ENCODE assay signal across 24 mouse cellular contexts in genomic region chr9:96914005-96914404, GRCm38 (mm10). TPM values are rescaled to one million over a fixed set of nuclear protein-coding genes. Genes with fewer than 3 reads are reported as not detected.
DNase-seq lines count a peak whose midpoint lies in the region; ATAC-seq and TF ChIP-seq lines count a peak whose summit lies in the region.
"Had no signal": no experiment of that assay in that cellular context is flagged by ENCODE, and none has a peak within 500 bp of the region (broad histone marks: within the 10 kb centered on the region; RNA-seq: fewer than 3 reads in every experiment).

No protein-coding gene starts in this region.

- WGBS in kidney, postnatal 0 days, result 93% methylated on average over 3 of the region's 3 CpGs
- 87% methylated on average over 3 of the region's 3 CpGs for WGBS in limb, embryonic 10.5 days

- ATAC-seq in kidney, postnatal 0 days (replicated peaks; ENCODE audit: low FRiP score, low read depth), result no peak
- ATAC-seq: forebrain, embryonic 15.5 days; hindbrain, embryonic 16.5 days; lung, postnatal 0 days; midbrain, embryonic 15.5 days had no signal

- no peaks in the 10 kb centered on the region for H3K36me3 ChIP-seq in kidney, postnatal 0 days (ENCODE audit: insufficient read depth, low read length)
- no peaks in the 10 kb centered on the region for H3K36me3 ChIP-seq in E14TG2a.4 (ENCODE audit: insufficient read depth, low read length)
- H3K36me3 ChIP-seq in limb, embryonic 10.5 days, result no peaks in the 10 kb centered on the region
- H3K36me3 ChIP-seq: forebrain, embryonic 15.5 days; heart, embryonic 15.5 days; limb, embryonic 13.5 days; liver, embryonic 15.5 days; midbrain, embryonic 15.5 days; neural tube, embryonic 13.5 days; stomach, embryonic 15.5 days had no signal

- H3K27ac ChIP-seq in kidney, postnatal 0 days, result no peak overlapping the region
- no peak overlapping the region for H3K27ac ChIP-seq in limb, embryonic 10.5 days
- H3K27ac ChIP-seq: forebrain, embryonic 15.5 days; heart, embryonic 15.5 days; limb, embryonic 13.5 days; liver, embryonic 15.5 days; macrophage; midbrain, embryonic 15.5 days; neural tube, embryonic 13.5 days; stomach, embryonic 15.5 days had no signal

- no peak for DNase-seq in kidney, postnatal 0 days (ENCODE audit: low spot score)
- DNase-seq in kidney, postnatal 10 days, result no peak
- DNase-seq in A20 (ENCODE audit: low read depth, low spot score) (peak; percentile 23), R1 (ENCODE audit: low read depth, low spot score) (peak; percentile 57)
- no peak for DNase-seq in frontal cortex, postnatal 10 days (ENCODE audit: low spot score in 2 of 2)
- no peak for DNase-seq in limb, embryonic 10.5 days (ENCODE audit: low spot score)
- no peak for DNase-seq in right cerebral cortex, adult 18-20 months
- DNase-seq: adrenal gland, postnatal 25 days; cerebellum, adult 9-10 months; gastrocnemius, postnatal 14 days; heart, postnatal 4 days; kidney, adult 18-20 months; thymus, adult 2 months had no signal

- no peak overlapping the region for H3K4me3 ChIP-seq in kidney, postnatal 0 days (replicated peaks; ENCODE audit: low read depth, low read length)
- no peak overlapping the region for H3K4me3 ChIP-seq in E14TG2a.4 (replicated peaks; ENCODE audit: low read length)
- H3K4me3 ChIP-seq in limb, embryonic 10.5 days, result no peak overlapping the region
- H3K4me3 ChIP-seq: forebrain, embryonic 15.5 days; heart, embryonic 15.5 days; limb, embryonic 13.5 days; liver, embryonic 15.5 days; midbrain, embryonic 15.5 days; neural tube, embryonic 13.5 days; stomach, embryonic 15.5 days had no signal

- no peaks in the 10 kb centered on the region for H3K27me3 ChIP-seq in kidney, postnatal 0 days (ENCODE audit: insufficient read depth, low read length)
- H3K27me3 ChIP-seq in E14TG2a.4 (ENCODE audit: insufficient read depth, low read length), result no peaks in the 10 kb centered on the region
- no peaks in the 10 kb centered on the region for H3K27me3 ChIP-seq in limb, embryonic 10.5 days (ENCODE audit: low read depth, poor library complexity, severe bottlenecking)
- H3K27me3 ChIP-seq: forebrain, embryonic 15.5 days; heart, embryonic 15.5 days; limb, embryonic 13.5 days; liver, embryonic 15.5 days; midbrain, embryonic 15.5 days; neural tube, embryonic 13.5 days; stomach, embryonic 15.5 days had no signal

- H3K4me1 ChIP-seq in kidney, postnatal 0 days (replicated peaks; ENCODE audit: insufficient read depth, low read length), result no peaks in the 10 kb centered on the region
- H3K4me1 ChIP-seq in E14TG2a.4 (replicated peaks; ENCODE audit: low read depth, low read length), result peaks cover 5% of the 10 kb centered on the region
- 0 out of 2 replicates have a peak, but pooled peaks cover 3% of the 10 kb centered on the region for H3K4me1 ChIP-seq in limb, embryonic 10.5 days
- H3K4me1 ChIP-seq: limb, embryonic 13.5 days; liver, embryonic 15.5 days; stomach, embryonic 15.5 days had no signal

- no peaks in the 10 kb centered on the region for H3K9me3 ChIP-seq in kidney, postnatal 0 days (replicated peaks; ENCODE audit: low read length)
- no peaks in the 10 kb centered on the region for H3K9me3 ChIP-seq in E14TG2a.4 (ENCODE audit: low read length)
- H3K9me3 ChIP-seq in limb, embryonic 10.5 days (replicated peaks), result no peaks in the 10 kb centered on the region
- H3K9me3 ChIP-seq: forebrain, embryonic 15.5 days; heart, embryonic 15.5 days; limb, embryonic 13.5 days; liver, embryonic 15.5 days; midbrain, embryonic 15.5 days; neural tube, embryonic 13.5 days; stomach, embryonic 15.5 days had no signal

- TF ChIP-seq CTCF in kidney, postnatal 0 days (IDR thresholded peaks at IDR 0.05; ENCODE audit: low read depth), result 0 out of 2 replicates have a peak, but pooled peaks have one; percentile 23
- peak; percentile 59 for TF ChIP-seq CTCF in E14TG2a.4 (conservative IDR thresholded peaks at IDR 0.05; ENCODE audit: low read length)

- H3K4me2 ChIP-seq in kidney, postnatal 0 days (ENCODE audit: low read length), result no peak overlapping the region
- H3K4me2 ChIP-seq: forebrain, embryonic 15.5 days; heart, embryonic 15.5 days; limb, embryonic 13.5 days; liver, embryonic 15.5 days; midbrain, embryonic 15.5 days; neural tube, embryonic 13.5 days; stomach, embryonic 15.5 days had no signal

- no peak overlapping the region for H3K9ac ChIP-seq in kidney, postnatal 0 days (ENCODE audit: low read depth, low read length)
- H3K9ac ChIP-seq: forebrain, embryonic 15.5 days; heart, embryonic 15.5 days; limb, embryonic 13.5 days; liver, embryonic 15.5 days; midbrain, embryonic 15.5 days; neural tube, embryonic 13.5 days; stomach, embryonic 15.5 days had no signal

RNA-seq across cellular contexts. Expression of gene Pxylp1, which starts 21.5 kb away (rescaled TPM):
- 13.8 and 15.7 TPM in 2 replicates for polyA plus RNA-seq in kidney, postnatal 0 days (2015; fragmentation: Nextera tagmentation; extraction: Ambion mirVana)
- polyA plus RNA-seq in limb, embryonic 10.5 days (2016; fragmentation: Nextera tagmentation; extraction: Ambion mirVana), result 11.4 and 15.3 TPM in 2 replicates

Comparison
In these comparisons a context has a peak if more than half of its experiments do, and no peak if none do; other contexts are left out.
1. DNase-seq: peak in A20 (single experiment) and R1 (single experiment); none in kidney, postnatal 0 days (single experiment), kidney, postnatal 10 days (single experiment), frontal cortex, postnatal 10 days (0 of 2), limb, embryonic 10.5 days (single experiment) and right cerebral cortex, adult 18-20 months (single experiment).